Mouse (Mus musculus): ENCODE measurements around the gene Lrrc63. TPM values are rescaled to one million over a fixed set of nuclear protein-coding genes. Genes with fewer than 3 reads are reported as not detected.

Gene Lrrc63
- polyA plus RNA-seq, 1 experiment from 2014 or later: 0.05 TPM

- Histone ChIP-seq H3K27me3 (ENCODE audit: control insufficient read depth, insufficient read depth, low read depth, low read length) (no peaks in the 10 kb centered on the region), H3K27ac (ENCODE audit: low read length) (no peak overlapping the region), H3K4me3 (ENCODE audit: low read depth, low read length) (no peak overlapping the region), H3K36me3 (ENCODE audit: control insufficient read depth, insufficient read depth) (no peaks in the 10 kb centered on the region), H3K9ac (ENCODE audit: low read depth, low read length) (no peak overlapping the region), H3K4me1 (ENCODE audit: control insufficient read depth, low read depth, low read length) (peaks cover 12% of the 10 kb centered on the region), H3K4me2 (ENCODE audit: low read depth, low read length) (no peak overlapping the region), H3K9me3 (replicated peaks; ENCODE audit: control insufficient read depth, low read length) (no peaks in the 10 kb centered on the region)
- 71% methylated on average over 8 of the region's 8 CpGs for WGBS (ENCODE audit: insufficient replicate concordance)
- no peak for ATAC-seq (ENCODE audit: low read depth)
Observed at GRCm38 (mm10) chr14:75174296-75174695, 43.6 kb upstream of the Lrrc63 start.

DNA sequence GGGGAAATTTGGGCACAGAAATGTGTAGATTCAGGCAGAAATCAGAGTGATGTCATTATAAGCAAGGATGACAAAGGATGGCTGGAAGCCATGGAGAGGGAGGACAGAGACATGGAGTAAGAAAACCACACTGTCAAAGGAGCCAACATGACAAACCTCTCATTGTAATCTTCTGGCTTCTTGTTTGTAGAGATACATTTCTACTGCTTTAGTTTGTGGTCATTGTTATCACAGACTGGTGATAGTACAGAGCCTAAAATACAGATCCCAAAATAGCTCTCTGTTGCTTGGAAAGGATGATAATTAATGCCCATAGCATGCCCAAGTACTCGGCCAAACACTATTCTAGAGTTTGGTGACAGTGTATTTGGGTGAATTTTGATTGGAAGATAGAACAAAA is 39.9 kb upstream of the Lrrc63 start:
- H3K27me3 ChIP-seq (ENCODE audit: control insufficient read depth, insufficient read depth, low read depth, low read length): no peaks in the 10 kb centered on the region
- H3K4me3 ChIP-seq (ENCODE audit: low read depth, low read length): no peak overlapping the region
- no peak overlapping the region for H3K4me2 ChIP-seq (ENCODE audit: low read depth, low read length)
- H3K36me3 ChIP-seq (ENCODE audit: control insufficient read depth, insufficient read depth): no peaks in the 10 kb centered on the region
- H3K9me3 ChIP-seq (replicated peaks; ENCODE audit: control insufficient read depth, low read length): no peaks in the 10 kb centered on the region
- no peak overlapping the region for H3K27ac ChIP-seq (ENCODE audit: low read length)
- no peak overlapping the region for H3K9ac ChIP-seq (ENCODE audit: low read depth, low read length)
- no peak for ATAC-seq (ENCODE audit: low read depth)
- H3K4me1 ChIP-seq (ENCODE audit: control insufficient read depth, low read depth, low read length): no peaks in the 10 kb centered on the region; the same call in none of the 2 replicates
- WGBS (ENCODE audit: insufficient replicate concordance): 16% methylated on average over 1 of the region's 1 CpGs

DNA sequence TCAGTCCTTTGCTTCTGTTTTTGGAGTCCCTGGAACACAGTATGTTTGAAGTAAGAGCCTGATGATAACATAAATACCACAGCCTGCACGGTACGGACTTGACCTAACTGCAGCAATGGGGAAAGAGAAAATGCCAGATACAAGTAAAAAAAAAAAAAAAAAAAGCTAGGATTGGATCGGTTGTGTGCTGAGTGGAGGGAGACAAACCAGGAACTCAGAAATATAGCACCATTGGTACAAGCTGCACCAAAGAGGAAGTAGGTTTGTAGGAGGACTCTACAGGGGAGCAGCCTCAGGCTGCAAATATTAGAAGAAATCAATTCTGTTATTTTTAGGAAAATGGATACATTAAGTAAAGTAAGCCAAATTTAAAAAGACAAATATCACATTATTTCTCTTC is 37.8 kb upstream of the Lrrc63 start:
- no peaks in the 10 kb centered on the region for H3K9me3 ChIP-seq (replicated peaks; ENCODE audit: control insufficient read depth, low read length)
- H3K4me3 ChIP-seq (ENCODE audit: low read depth, low read length): no peak overlapping the region
- H3K27ac ChIP-seq (ENCODE audit: low read length): no peak overlapping the region
- 29% methylated on average over 3 of the region's 3 CpGs for WGBS (ENCODE audit: insufficient replicate concordance)
- H3K4me1 ChIP-seq (ENCODE audit: control insufficient read depth, low read depth, low read length): peaks cover 4% of the 10 kb centered on the region
- no peaks in the 10 kb centered on the region for H3K27me3 ChIP-seq (ENCODE audit: control insufficient read depth, insufficient read depth, low read depth, low read length)
- H3K4me2 ChIP-seq (ENCODE audit: low read depth, low read length): no peak overlapping the region
- H3K36me3 ChIP-seq (ENCODE audit: control insufficient read depth, insufficient read depth): no peaks in the 10 kb centered on the region
- no peak for ATAC-seq (ENCODE audit: low read depth)
- H3K9ac ChIP-seq (ENCODE audit: low read depth, low read length): no peak overlapping the region

GRCm38 (mm10) chr14:75165574-75166131 is 35.0 kb upstream of the Lrrc63 start:
- ATAC-seq (ENCODE audit: low read depth): no peak
- 81% methylated on average over 2 of the region's 2 CpGs for WGBS (ENCODE audit: insufficient replicate concordance)
- Histone ChIP-seq H3K27ac (ENCODE audit: low read length) (no peak overlapping the region), H3K4me2 (ENCODE audit: low read depth, low read length) (no peak overlapping the region), H3K4me3 (ENCODE audit: low read depth, low read length) (no peak overlapping the region), H3K36me3 (ENCODE audit: control insufficient read depth, insufficient read depth) (no peaks in the 10 kb centered on the region), H3K9ac (ENCODE audit: low read depth, low read length) (no peak overlapping the region), H3K27me3 (ENCODE audit: control insufficient read depth, insufficient read depth, low read depth, low read length) (no peaks in the 10 kb centered on the region), H3K4me1 (ENCODE audit: control insufficient read depth, low read depth, low read length) (peaks cover 6% of the 10 kb centered on the region), H3K9me3 (replicated peaks; ENCODE audit: control insufficient read depth, low read length) (no peaks in the 10 kb centered on the region)

DNA sequence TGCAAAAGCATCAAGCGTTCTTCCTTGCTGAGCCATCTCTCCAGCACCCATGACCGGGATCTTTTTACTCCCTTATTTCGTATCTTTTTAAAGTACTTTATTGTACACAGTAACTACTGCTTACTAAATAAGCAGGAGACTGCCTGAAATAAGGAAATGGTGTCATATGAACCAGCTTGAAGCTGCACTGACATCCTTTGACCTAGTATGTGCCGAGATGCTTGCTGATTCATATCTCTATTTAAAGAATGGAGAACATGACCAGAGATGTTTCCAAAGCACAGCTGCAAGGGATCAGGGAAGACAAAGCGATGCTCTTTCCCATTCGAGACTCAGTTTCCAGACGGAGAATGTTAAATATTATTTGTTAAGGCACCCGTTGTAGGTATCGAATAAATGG is 33.7 kb upstream of the Lrrc63 start:
- H3K4me1 ChIP-seq (ENCODE audit: control insufficient read depth, low read depth, low read length): peaks cover 6% of the 10 kb centered on the region
- WGBS (ENCODE audit: insufficient replicate concordance): 78% methylated on average over 9 of the region's 9 CpGs
- ATAC-seq (ENCODE audit: low read depth): no peak
- H3K4me3 ChIP-seq (ENCODE audit: low read depth, low read length): no peak overlapping the region
- no peak overlapping the region for H3K27ac ChIP-seq (ENCODE audit: low read length)
- H3K9me3 ChIP-seq (replicated peaks; ENCODE audit: control insufficient read depth, low read length): no peaks in the 10 kb centered on the region
- no peaks in the 10 kb centered on the region for H3K27me3 ChIP-seq (ENCODE audit: control insufficient read depth, insufficient read depth, low read depth, low read length)
- H3K36me3 ChIP-seq (ENCODE audit: control insufficient read depth, insufficient read depth): no peaks in the 10 kb centered on the region
- H3K4me2 ChIP-seq (ENCODE audit: low read depth, low read length): no peak overlapping the region
- H3K9ac ChIP-seq (ENCODE audit: low read depth, low read length): no peak overlapping the region

- Histone ChIP-seq H3K4me2 (ENCODE audit: low read depth, low read length) (no peak overlapping the region), H3K36me3 (ENCODE audit: control insufficient read depth, insufficient read depth) (no peaks in the 10 kb centered on the region), H3K27me3 (ENCODE audit: control insufficient read depth, insufficient read depth, low read depth, low read length) (no peaks in the 10 kb centered on the region), H3K4me3 (ENCODE audit: low read depth, low read length) (no peak overlapping the region), H3K9me3 (replicated peaks; ENCODE audit: control insufficient read depth, low read length) (no peaks in the 10 kb centered on the region), H3K27ac (ENCODE audit: low read length) (no peak overlapping the region), H3K4me1 (ENCODE audit: control insufficient read depth, low read depth, low read length) (peaks cover 6% of the 10 kb centered on the region), H3K9ac (ENCODE audit: low read depth, low read length) (no peak overlapping the region)
- 0 out of 2 replicates have a peak, but pooled peaks have one; percentile 16 for ATAC-seq (ENCODE audit: low read depth)
- WGBS (ENCODE audit: insufficient replicate concordance): 64% methylated on average over 8 of the region's 8 CpGs
Observed at GRCm38 (mm10) chr14:75163866-75164265, 33.2 kb upstream of the Lrrc63 start.

DNA sequence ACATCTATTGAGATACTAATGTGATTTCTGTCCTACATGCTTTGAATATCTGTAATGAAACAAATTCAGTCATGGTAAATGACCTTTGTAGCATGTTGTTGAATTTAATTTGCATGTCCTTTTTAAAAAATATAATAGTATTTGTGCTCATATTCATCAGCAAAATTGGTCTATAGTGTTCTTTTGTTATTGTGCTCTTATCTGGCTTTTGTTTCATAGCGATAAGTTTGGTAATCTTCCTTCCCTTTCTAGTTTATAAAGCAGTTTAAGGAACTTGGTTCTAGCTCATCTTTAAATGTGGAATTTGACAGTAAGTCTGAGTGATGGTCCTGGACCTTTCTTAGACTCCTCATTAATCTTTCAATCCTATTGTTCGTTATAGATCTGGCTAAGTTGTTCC is 28.7 kb upstream of the Lrrc63 start:
- no peaks in the 10 kb centered on the region for H3K36me3 ChIP-seq (ENCODE audit: control insufficient read depth, insufficient read depth)
- 58% methylated on average over 2 of the region's 2 CpGs for WGBS (ENCODE audit: insufficient replicate concordance)
- H3K4me1 ChIP-seq (ENCODE audit: control insufficient read depth, low read depth, low read length): peaks cover 6% of the 10 kb centered on the region
- no peak overlapping the region for H3K4me3 ChIP-seq (ENCODE audit: low read depth, low read length)
- H3K9ac ChIP-seq (ENCODE audit: low read depth, low read length): no peak overlapping the region
- no peak for ATAC-seq (ENCODE audit: low read depth)
- no peak overlapping the region for H3K4me2 ChIP-seq (ENCODE audit: low read depth, low read length)
- no peaks in the 10 kb centered on the region for H3K27me3 ChIP-seq (ENCODE audit: control insufficient read depth, insufficient read depth, low read depth, low read length)
- no peaks in the 10 kb centered on the region for H3K9me3 ChIP-seq (replicated peaks; ENCODE audit: control insufficient read depth, low read length)
- no peak overlapping the region for H3K27ac ChIP-seq (ENCODE audit: low read length)

- no peak for ATAC-seq (ENCODE audit: low read depth)
- H3K27me3 ChIP-seq (ENCODE audit: control insufficient read depth, insufficient read depth, low read depth, low read length): no peaks in the 10 kb centered on the region
- no peaks in the 10 kb centered on the region for H3K36me3 ChIP-seq (ENCODE audit: control insufficient read depth, insufficient read depth)
- H3K27ac ChIP-seq (ENCODE audit: low read length): no peak overlapping the region
- no peak overlapping the region for H3K4me3 ChIP-seq (ENCODE audit: low read depth, low read length)
- 63% methylated on average over 8 of the region's 8 CpGs for WGBS (ENCODE audit: insufficient replicate concordance)
- H3K9ac ChIP-seq (ENCODE audit: low read depth, low read length): no peak overlapping the region
- no peak overlapping the region for H3K4me2 ChIP-seq (ENCODE audit: low read depth, low read length)
- no peaks in the 10 kb centered on the region for H3K9me3 ChIP-seq (replicated peaks; ENCODE audit: control insufficient read depth, low read length)
- no peaks in the 10 kb centered on the region; the same call in 1 of the 2 replicates for H3K4me1 ChIP-seq (ENCODE audit: control insufficient read depth, low read depth, low read length)
Observed at GRCm38 (mm10) chr14:75154481-75154880, 23.8 kb upstream of the Lrrc63 start.

- H3K36me3 ChIP-seq (ENCODE audit: control insufficient read depth, insufficient read depth): no peaks in the 10 kb centered on the region
- no peak overlapping the region for H3K4me2 ChIP-seq (ENCODE audit: low read depth, low read length)
- peaks cover 5% of the 10 kb centered on the region for H3K4me1 ChIP-seq (ENCODE audit: control insufficient read depth, low read depth, low read length)
- no peak overlapping the region for H3K9ac ChIP-seq (ENCODE audit: low read depth, low read length)
- 64% methylated on average over 3 of the region's 3 CpGs for WGBS (ENCODE audit: insufficient replicate concordance)
- no peaks in the 10 kb centered on the region for H3K27me3 ChIP-seq (ENCODE audit: control insufficient read depth, insufficient read depth, low read depth, low read length)
- ATAC-seq (ENCODE audit: low read depth): no peak
- no peaks in the 10 kb centered on the region for H3K9me3 ChIP-seq (replicated peaks; ENCODE audit: control insufficient read depth, low read length)
- H3K4me3 ChIP-seq (ENCODE audit: low read depth, low read length): no peak overlapping the region
- no peak overlapping the region for H3K27ac ChIP-seq (ENCODE audit: low read length)
Observed at GRCm38 (mm10) chr14:75151146-75151545, 20.5 kb upstream of the Lrrc63 start.

All from liver, embryonic 16.5 days (tissue).